Mouse (Mus musculus) heart, embryonic 10.5 days (tissue): ENCODE measurements around the gene Pdyn. TPM values are rescaled to one million over a fixed set of nuclear protein-coding genes. Genes with fewer than 3 reads are reported as not detected.

Experiments
- polyA plus RNA-seq: library from polyadenylated mRNA; unstranded; fragments of >200 nt; fragmentation: Nextera tagmentation; extraction: Ambion mirVana; gene quantifications from 2 replicates; pipeline ENCODE4 v1.2.1, GENCODE M21; 2016

The Pdyn gene
- polyA plus RNA-seq, 1 experiment from 2014 or later, result 0.18 TPM

Other genes with a start within 250 kb of the Pdyn start
- gene F830045P16Rik, start 163.2 kb downstream of the Pdyn start, polyA plus RNA-seq, result 0.06 TPM in 1 of 2 replicates, not detected in the other
- gene Sirpa, start 107.0 kb downstream of the Pdyn start, polyA plus RNA-seq, result 11.0 and 12.8 TPM in 2 replicates
- 9.9 and 16.5 TPM in 2 replicates for gene Stk35, start 100.7 kb upstream of the Pdyn start, polyA plus RNA-seq